Mouse (Mus musculus): ENCODE results near the gene Olfr1344.

- TF ChIP-seq CTCF (IDR thresholded peaks at IDR 0.05; ENCODE audit: low read depth, low read length) (no peak), POLR2AphosphoS5 (IDR thresholded peaks at IDR 0.05; ENCODE audit: insufficient replicate concordance, low read depth, low read length) (no peak), TAL1 (conservative IDR thresholded peaks at IDR 0.05; ENCODE audit: low read depth, low read length) (no peak), GATA2 (IDR thresholded peaks at IDR 0.05; ENCODE audit: borderline replicate concordance, low read depth, low read length) (no peak)
Measured at GRCm38 (mm10) chr7:6456399-6456798, 17.9 kb downstream of the Olfr1344 start.

Data from G1E (cell line).